Mouse (Mus musculus) brain, adult 2 months (tissue): Measurements from ENCODE around the gene 9130023H24Rik.
A peak's percentile ranks its signal among the peaks of the same experiment; 100 is the strongest.

Experiments
- DNase-seq: peaks from one replicate; pipeline ENCODE4 v3.0.0; 2011; ENCODE audit warnings: low read depth, low spot score

9130023H24Rik gene

DNA sequence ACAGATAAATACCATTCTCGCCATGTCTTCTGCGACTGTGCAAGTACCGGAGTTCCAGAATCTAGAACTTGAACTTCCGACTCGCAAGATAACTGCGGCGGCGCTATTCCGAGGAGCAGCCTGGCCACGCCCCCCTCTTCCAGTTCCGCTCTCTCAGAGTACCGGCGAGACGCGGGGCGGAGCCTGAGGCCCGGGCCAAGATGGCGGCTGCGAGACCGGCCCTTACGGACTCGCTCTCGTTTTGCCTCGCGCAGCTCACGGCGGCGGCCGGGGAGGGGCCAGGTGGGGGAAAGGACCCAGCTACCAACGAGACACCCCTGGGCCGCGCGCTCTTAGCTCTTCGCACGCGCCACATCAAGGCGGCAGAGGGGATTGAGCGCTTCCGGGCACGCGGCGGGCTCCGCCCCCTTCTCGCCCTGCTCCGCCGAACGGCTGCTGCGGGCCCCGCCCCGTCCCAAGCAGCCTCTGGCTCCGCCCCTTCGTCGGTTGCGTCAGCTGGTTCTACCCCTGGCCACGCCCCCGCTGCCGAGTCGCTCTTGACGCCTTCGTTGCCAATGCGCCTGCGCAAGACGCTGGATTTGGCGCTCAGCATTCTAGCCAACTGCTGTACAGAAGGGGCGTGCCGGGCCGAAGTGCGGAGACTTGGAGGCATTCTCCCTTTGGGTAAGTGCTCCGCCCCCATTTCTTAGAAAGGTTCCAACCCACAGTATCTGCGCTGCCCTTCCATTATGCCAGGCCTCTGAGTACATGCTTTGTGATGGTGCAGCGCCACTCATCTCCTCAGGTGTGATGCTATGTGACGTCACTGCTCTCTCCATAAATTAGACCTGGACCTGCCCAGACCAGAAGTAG, at the start of gene 9130023H24Rik:
Gene 9130023H24Rik (minus strand): TSS at position 105 of the 852 bp plus-strand sequence.
- peak; percentile 99 for DNase-seq

DNA sequence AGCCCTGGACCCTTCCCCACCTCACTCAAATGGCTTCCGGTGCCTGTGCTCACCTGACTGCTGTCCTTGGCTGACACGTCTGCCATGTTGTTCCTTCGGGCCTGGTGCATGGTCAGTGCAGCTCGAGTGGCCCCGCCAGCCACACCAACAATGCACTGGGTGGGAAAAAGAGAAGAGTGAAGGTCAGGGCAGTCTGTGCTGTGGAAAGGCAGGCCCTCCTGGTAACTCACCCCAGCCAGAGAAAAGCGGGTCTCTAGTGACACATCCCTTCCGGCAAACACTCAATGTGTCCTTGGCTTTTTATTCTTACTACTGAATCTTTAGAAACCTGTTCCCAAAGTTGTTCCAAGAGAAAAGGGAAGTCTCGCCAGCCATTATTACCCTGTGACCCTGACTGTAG, 47.2 kb upstream of the 9130023H24Rik start:
- DNase-seq = no peak

DNA sequence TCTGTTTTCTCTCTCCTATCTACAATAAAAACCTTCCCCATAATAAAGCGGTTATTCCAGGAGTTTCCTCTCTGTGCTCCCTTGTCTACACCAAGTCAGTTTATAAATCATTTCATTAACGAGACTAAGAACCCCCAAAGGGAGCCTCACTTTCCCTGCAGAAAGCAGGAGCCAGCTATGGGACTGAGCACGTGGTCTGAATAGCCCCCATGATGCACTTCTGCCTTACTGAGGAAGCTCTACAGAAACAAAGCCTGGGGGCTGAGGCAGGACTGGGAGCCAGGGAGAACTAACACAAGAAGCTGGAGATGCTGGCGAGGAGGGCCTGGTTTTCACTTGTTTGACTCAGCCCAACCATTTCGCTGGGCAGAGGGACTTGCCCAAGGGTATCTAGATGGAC, 46.2 kb upstream of the 9130023H24Rik start:
- DNase-seq = no peak

DNA sequence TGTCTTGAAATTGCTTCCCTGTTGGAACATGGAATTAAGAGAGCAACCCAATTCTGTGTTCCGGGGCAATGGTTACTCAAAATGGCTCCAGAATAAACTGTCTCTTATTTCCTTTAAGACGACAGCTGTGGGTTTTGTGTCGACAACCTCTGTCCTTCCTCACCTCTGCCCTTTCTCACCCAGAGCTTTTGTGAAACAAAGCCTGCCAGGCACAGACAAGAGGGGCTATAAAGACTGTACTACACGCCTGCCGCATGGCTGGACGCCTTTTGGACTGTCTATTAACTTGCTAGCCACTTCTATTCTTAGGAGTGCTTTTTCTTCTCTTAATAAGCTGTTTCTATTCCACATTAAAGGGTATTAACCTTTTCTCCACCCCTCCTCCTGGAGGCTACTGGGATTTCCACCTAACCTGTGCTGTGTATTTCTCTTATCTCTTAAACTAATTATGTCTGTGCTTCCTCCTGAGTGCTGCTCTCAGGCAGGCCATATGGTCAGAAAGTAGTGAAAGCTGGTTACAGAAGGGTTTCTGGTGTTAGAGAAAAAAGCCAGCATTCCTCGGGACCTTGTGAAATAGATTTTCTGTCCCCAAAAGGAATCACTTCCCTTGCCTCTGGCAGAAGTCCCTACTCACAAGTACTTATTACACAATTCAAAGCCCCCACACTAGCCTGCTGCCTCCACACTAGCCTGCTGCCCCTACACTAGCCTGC, 44.9 kb upstream of the 9130023H24Rik start:
- no peak for DNase-seq

GRCm38 (mm10) chr7:128281765-128282164, 43.9 kb upstream of the 9130023H24Rik start:
- no peak for DNase-seq

- no peak for DNase-seq
These were observed 41.9 kb upstream of the 9130023H24Rik start for GRCm38 (mm10) chr7:128279750-128280149.

DNA sequence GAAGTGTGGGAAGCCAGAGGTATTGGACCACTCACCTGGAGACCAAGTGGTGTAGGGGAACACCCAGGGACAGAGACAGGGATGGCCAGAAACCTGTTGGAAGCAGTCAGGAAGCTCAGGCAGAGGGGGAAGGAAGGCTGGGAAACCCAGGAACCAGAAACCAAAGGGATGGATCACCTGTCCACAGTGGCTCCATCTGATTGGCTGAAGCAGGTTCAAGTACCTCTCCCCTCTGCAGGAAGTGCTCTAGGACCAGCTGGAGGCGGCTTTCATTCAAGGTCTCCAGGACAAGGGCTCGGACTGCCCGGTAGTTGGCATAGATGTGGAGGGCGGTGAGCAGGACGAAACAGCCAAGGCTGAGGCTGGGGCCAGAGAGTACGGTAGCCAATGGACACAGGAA, 38.2 kb upstream of the 9130023H24Rik start:
- DNase-seq = no peak

DNA sequence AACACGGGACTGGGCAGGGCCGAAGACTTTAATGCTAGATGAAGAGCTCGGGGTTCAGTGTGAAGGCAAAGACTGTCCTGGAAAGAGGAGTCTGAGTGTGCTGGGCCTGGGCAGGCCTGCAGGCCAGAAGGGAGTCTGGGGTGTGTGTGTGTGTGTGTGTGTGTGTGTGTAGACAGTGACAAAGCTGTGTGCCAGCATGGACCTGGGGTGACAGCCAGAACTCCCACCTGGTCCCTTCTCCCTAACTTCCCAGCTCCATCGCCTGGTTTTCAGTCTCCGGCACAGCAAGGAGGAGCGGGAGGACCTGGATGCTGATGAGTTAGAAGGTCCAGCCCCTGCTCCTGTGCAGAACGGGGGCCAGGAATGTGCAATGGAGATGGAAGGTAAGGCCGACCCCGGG, 33.7 kb upstream of the 9130023H24Rik start:
- peak; percentile 56 for DNase-seq

- peak; percentile 71 for DNase-seq
These were observed 32.6 kb upstream of the 9130023H24Rik start for GRCm38 (mm10) chr7:128270431-128270850.

DNA sequence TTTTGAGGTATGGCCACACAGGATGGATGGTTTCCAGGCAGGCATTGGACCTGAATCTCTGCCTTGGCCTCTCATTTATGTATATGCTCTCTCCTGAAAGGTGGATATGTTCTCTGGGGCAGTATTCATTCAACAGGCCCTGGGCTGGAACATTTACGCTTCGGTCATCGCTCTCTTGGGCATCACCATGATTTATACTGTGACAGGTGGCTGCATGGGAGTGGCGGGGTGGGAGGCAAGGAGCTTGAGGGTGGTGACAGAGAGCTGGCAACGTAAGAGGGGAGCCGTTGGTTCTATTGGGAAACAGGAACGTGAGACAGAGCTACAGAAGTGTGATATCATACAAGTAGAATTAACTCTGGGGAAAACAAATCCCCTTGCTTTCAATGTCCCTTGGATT, 30.0 kb upstream of the 9130023H24Rik start:
- DNase-seq = no peak

DNA sequence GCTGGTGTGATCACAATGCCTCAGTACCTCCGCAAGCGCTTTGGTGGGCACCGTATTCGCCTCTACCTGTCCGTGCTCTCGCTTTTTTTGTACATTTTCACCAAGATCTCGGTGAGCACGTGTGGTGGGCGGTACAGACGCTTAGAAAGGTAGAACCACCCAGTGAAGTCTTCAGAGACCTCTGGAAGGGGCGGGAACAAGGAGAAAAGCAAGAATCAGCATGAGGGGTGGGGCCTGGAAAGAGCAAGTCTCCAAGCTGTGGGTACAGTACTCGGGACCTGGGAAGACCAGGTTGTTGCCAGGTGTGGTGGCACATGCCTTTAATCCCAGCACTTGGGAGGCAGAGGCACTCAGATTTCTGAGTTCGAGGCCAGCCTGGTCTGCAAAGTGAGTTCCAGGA, 29.6 kb upstream of the 9130023H24Rik start:
- no peak for DNase-seq

GRCm38 (mm10) chr7:128266056-128266455, 28.2 kb upstream of the 9130023H24Rik start:
- no peak for DNase-seq

- no peak for DNase-seq
These were observed 27.6 kb upstream of the 9130023H24Rik start, which contains the start of gene Slc5a2 for GRCm38 (mm10) chr7:128265411-128265810. Gene Slc5a2 (plus strand): TSS chr7:128265657.

DNA sequence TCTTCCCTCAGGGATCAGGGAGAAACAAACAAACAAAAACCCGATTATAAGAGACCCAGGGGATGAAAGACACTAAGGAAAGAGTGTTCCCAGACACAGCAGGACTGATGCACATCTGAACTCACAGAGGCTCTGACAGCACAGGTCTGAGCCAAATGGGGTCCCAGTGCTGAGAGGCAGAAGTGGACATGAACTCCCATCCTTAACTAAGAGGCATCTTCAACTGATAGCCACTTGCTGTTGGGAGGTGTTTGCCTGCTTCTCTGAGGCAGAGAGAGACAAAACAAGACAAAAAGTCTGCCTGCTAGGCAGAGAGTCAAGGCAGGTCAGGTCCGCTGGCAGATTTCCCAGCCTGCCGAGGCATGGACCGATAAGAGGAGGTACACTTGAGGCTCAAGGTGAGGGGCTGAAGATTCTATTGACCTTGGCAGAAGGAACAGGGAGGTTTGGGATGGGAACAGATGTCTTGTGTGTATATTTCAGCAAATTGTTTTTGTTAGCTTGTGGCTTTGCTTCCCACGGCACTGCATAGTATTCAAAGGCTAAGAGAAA, 19.0 kb upstream of the 9130023H24Rik start:
- no peak for DNase-seq

- DNase-seq = no peak
These were observed 17.9 kb upstream of the 9130023H24Rik start for GRCm38 (mm10) chr7:128255757-128256156.

DNA sequence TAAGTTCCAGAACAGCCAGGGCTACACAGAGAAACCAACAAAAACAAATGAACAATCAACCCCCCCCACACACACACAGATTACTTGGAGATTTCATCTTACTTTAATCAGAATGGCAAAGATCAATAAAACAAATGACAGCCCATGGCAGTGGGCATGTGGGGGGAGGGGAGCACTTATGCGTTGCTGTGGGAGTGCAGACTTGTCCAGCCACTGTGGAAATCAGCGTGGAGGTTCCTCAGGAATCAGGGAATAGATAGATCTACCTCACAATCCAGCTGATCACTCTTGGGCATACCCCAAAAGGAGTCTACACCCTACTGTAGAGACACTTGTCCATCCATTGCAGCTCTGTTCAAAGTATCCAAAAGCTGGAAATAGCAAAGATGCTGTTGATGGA, 17.1 kb upstream of the 9130023H24Rik start:
- DNase-seq = no peak

- DNase-seq = peak; percentile 87
These were observed 14.8 kb upstream of the 9130023H24Rik start for GRCm38 (mm10) chr7:128252609-128253008.

GRCm38 (mm10) chr7:128251946-128252345, 14.1 kb upstream of the 9130023H24Rik start:
- DNase-seq = peak; percentile 75

GRCm38 (mm10) chr7:128249998-128250397, 12.2 kb upstream of the 9130023H24Rik start:
- DNase-seq = no peak

GRCm38 (mm10) chr7:128248081-128249042, 10.5 kb upstream of the 9130023H24Rik start:
- DNase-seq = no peak

- peak; percentile 94 for DNase-seq
These were observed 9.6 kb upstream of the 9130023H24Rik start for GRCm38 (mm10) chr7:128247443-128247842.
